9 mouse cellular contexts compared by ENCODE assay signal in the genomic region with DNA sequence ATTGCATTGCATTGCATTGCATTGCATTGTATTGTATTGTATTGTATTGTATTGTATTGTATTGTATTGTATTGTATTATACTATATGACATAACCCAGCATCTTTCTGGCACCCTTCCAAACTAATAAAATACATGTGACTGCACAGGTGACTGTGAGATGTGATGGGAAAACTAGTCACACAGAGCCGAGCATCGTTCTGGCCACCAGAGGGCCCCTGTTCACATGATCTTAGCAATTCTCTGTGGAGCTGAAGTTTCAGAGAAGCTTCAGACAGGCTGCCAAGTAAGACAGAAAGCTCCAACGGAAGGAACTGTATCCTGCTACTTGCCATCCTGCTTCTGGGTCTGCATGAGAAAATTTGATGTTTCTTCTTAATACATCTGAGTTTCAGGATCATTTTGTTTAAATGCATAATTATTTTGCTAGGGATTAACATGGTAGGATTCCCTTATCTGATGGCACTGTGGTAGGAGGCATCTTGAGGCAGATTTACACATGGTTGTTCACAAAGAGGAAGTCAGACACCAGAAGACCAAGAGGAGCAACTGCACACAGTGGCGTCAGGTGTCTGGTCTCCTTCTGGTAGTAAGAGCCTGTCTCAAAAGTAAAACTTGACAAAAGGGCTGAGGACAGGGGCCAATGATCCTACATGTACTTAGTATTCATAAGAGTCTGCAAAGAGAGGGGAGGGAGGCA.
DNase-seq lines count a peak whose midpoint lies in the region; ATAC-seq and TF ChIP-seq lines count a peak whose summit lies in the region.
"Had no signal": no experiment of that assay in that cellular context is flagged by ENCODE, and none has a peak within 500 bp of the region (broad histone marks: within the 10 kb centered on the region; RNA-seq: fewer than 3 reads in every experiment).

No protein-coding gene starts in this region.

- no peak overlapping the region for H3K9ac ChIP-seq in intestine, embryonic 14.5 days (ENCODE audit: low read length)
- no peak overlapping the region for H3K9ac ChIP-seq in intestine, embryonic 15.5 days
- H3K9ac ChIP-seq in MEL (ENCODE audit: control insufficient read depth, low read depth, low read length, poor library complexity, severe bottlenecking): no peak overlapping the region
- H3K9ac ChIP-seq in hindbrain, embryonic 14.5 days: no peak overlapping the region
- H3K9ac ChIP-seq: limb, embryonic 15.5 days had no signal

- H3K4me3 ChIP-seq in intestine, embryonic 14.5 days (ENCODE audit: low read depth, low read length): no peak overlapping the region
- H3K4me3 ChIP-seq in intestine, embryonic 15.5 days (replicated peaks): no peak overlapping the region
- no peak overlapping the region for H3K4me3 ChIP-seq in MEL (ENCODE audit: control insufficient read depth in 1 of 2, insufficient read depth in 1 of 2, low read depth in 2 of 2, low read length in 2 of 2)
- no peak overlapping the region for H3K4me3 ChIP-seq in cortical plate, adult 2 months (ENCODE audit: insufficient read depth, low read length)
- H3K4me3 ChIP-seq in hindbrain, embryonic 14.5 days (replicated peaks; ENCODE audit: low read length): no peak overlapping the region
- no peak overlapping the region for H3K4me3 ChIP-seq in heart, embryonic 10.5 days
- H3K4me3 ChIP-seq: limb, embryonic 15.5 days had no signal

- no peak for TF ChIP-seq POLR2A in MEL (IDR thresholded peaks at IDR 0.05; ENCODE audit: control insufficient read depth in 1 of 2, insufficient read depth in 1 of 2, low read depth in 1 of 2, low read length in 2 of 2, poor library complexity in 1 of 2)
- TF ChIP-seq POLR2A in cortical plate, adult 2 months (IDR thresholded peaks at IDR 0.05; ENCODE audit: extremely low read depth, insufficient read depth, low read length): no peak

- no peaks in the 10 kb centered on the region for H3K4me1 ChIP-seq in intestine, embryonic 14.5 days (replicated peaks; ENCODE audit: control insufficient read depth, insufficient read depth, low read length)
- H3K4me1 ChIP-seq in intestine, embryonic 15.5 days (replicated peaks): no peaks in the 10 kb centered on the region
- H3K4me1 ChIP-seq in MEL (ENCODE audit: control insufficient read depth in 1 of 2, insufficient read depth in 2 of 2, low read length in 2 of 2): no peaks in the 10 kb centered on the region
- H3K4me1 ChIP-seq in cortical plate, adult 2 months (ENCODE audit: control insufficient read depth, insufficient read depth, low read length): no peaks in the 10 kb centered on the region
- no peaks in the 10 kb centered on the region for H3K4me1 ChIP-seq in hindbrain, embryonic 14.5 days (replicated peaks; ENCODE audit: control insufficient read depth, insufficient read depth, low read length)
- no peaks in the 10 kb centered on the region for H3K4me1 ChIP-seq in heart, embryonic 10.5 days

- no peak overlapping the region for H3K27ac ChIP-seq in intestine, embryonic 14.5 days (ENCODE audit: low read depth)
- H3K27ac ChIP-seq in intestine, embryonic 15.5 days: no peak overlapping the region
- H3K27ac ChIP-seq in MEL (ENCODE audit: control insufficient read depth, low read depth, low read length): no peak overlapping the region
- H3K27ac ChIP-seq in cortical plate, adult 2 months (ENCODE audit: insufficient read depth, low read length): no peak overlapping the region
- H3K27ac ChIP-seq in hindbrain, embryonic 14.5 days: no peak overlapping the region
- no peak overlapping the region for H3K27ac ChIP-seq in heart, embryonic 10.5 days
- H3K27ac ChIP-seq: limb, embryonic 15.5 days had no signal

- H3K36me3 ChIP-seq in intestine, embryonic 14.5 days (ENCODE audit: control insufficient read depth, insufficient read depth, low read length): no peaks in the 10 kb centered on the region
- no peaks in the 10 kb centered on the region for H3K36me3 ChIP-seq in intestine, embryonic 15.5 days
- H3K36me3 ChIP-seq in MEL (ENCODE audit: control insufficient read depth in 1 of 2, insufficient read depth in 2 of 2, low read length in 2 of 2): no peaks in the 10 kb centered on the region
- H3K36me3 ChIP-seq in hindbrain, embryonic 14.5 days (replicated peaks; ENCODE audit: control insufficient read depth, insufficient read depth): no peaks in the 10 kb centered on the region
- H3K36me3 ChIP-seq in heart, embryonic 10.5 days: no peaks in the 10 kb centered on the region
- H3K36me3 ChIP-seq: limb, embryonic 15.5 days had no signal

- H3K79me2 ChIP-seq in MEL (ENCODE audit: control insufficient read depth, insufficient read depth, low read length, poor library complexity): no peaks in the 10 kb centered on the region

- no peak for ATAC-seq in intestine, embryonic 14.5 days (replicated peaks; ENCODE audit: low FRiP score, low TSS enrichment, low read depth)
- ATAC-seq in intestine, embryonic 15.5 days: no peak
- peak; percentile 35; the same call in 1 of the 2 replicates for ATAC-seq in hindbrain, embryonic 14.5 days (ENCODE audit: low FRiP score)

- H3K9me3 ChIP-seq in intestine, embryonic 14.5 days (ENCODE audit: control insufficient read depth, low read length): no peaks in the 10 kb centered on the region
- H3K9me3 ChIP-seq in intestine, embryonic 15.5 days: no peaks in the 10 kb centered on the region
- no peaks in the 10 kb centered on the region for H3K9me3 ChIP-seq in MEL (replicated peaks; ENCODE audit: insufficient read depth, low read length)
- H3K9me3 ChIP-seq in hindbrain, embryonic 14.5 days (ENCODE audit: control insufficient read depth, low read length): no peaks in the 10 kb centered on the region
- H3K9me3 ChIP-seq in heart, embryonic 10.5 days: no peaks in the 10 kb centered on the region
- H3K9me3 ChIP-seq: limb, embryonic 15.5 days had no signal

- no peak for TF ChIP-seq RAD21 in MEL (IDR thresholded peaks at IDR 0.05; ENCODE audit: low read depth, low read length)

- no peak overlapping the region for H3K4me2 ChIP-seq in intestine, embryonic 14.5 days (ENCODE audit: low read length)
- no peak overlapping the region for H3K4me2 ChIP-seq in intestine, embryonic 15.5 days (replicated peaks)
- no peak overlapping the region for H3K4me2 ChIP-seq in hindbrain, embryonic 14.5 days (replicated peaks)
- H3K4me2 ChIP-seq: limb, embryonic 15.5 days had no signal

- peak; percentile 66 for DNase-seq in intestine, embryonic 14.5 days (ENCODE audit: low spot score)
- peak; percentile 6 for DNase-seq in MEL (ENCODE audit: low read depth, low spot score)
- peak; percentile 66 for DNase-seq in hindbrain, embryonic 14.5 days (ENCODE audit: low spot score)
- peak; percentile 11 for DNase-seq in lung, adult 18-20 months
- peak; percentile 24 for DNase-seq in right cerebral cortex, postnatal 25 days
- no peak for DNase-seq in heart, embryonic 10.5 days (ENCODE audit: low spot score)

- H3K27me3 ChIP-seq in intestine, embryonic 14.5 days (replicated peaks; ENCODE audit: control insufficient read depth, insufficient read depth, low read length): 0 out of 2 replicates have a peak, but pooled peaks cover 10% of the 10 kb centered on the region
- H3K27me3 ChIP-seq in intestine, embryonic 15.5 days (replicated peaks): no peaks in the 10 kb centered on the region
- H3K27me3 ChIP-seq in MEL (ENCODE audit: control insufficient read depth in 1 of 2, insufficient read depth in 2 of 2, low read length in 2 of 2): no peaks in the 10 kb centered on the region
- H3K27me3 ChIP-seq in hindbrain, embryonic 14.5 days (ENCODE audit: control insufficient read depth, insufficient read depth, low read length): no peaks in the 10 kb centered on the region
- H3K27me3 ChIP-seq in heart, embryonic 10.5 days (ENCODE audit: insufficient read depth, poor library complexity, severe bottlenecking): no peaks in the 10 kb centered on the region
- H3K27me3 ChIP-seq: limb, embryonic 15.5 days had no signal

- peak in 2 of 3 experiments; percentile 22 to 33; a peak in 2 of 6 replicates for TF ChIP-seq CTCF in MEL (IDR thresholded peaks at IDR 0.05 in 2 of 3, conservative IDR thresholded peaks at IDR 0.05 in 1 of 3; ENCODE audit: control insufficient read depth in 1 of 3, insufficient read depth in 1 of 3, low read depth in 2 of 3, low read length in 3 of 3, poor library complexity in 1 of 3, severe bottlenecking in 1 of 3)
- TF ChIP-seq CTCF in cortical plate, adult 2 months (IDR thresholded peaks at IDR 0.05; ENCODE audit: extremely low read depth, insufficient read depth, low read length): peak; percentile 68

- WGBS in intestine, embryonic 14.5 days: 23% methylated on average over 4 of the region's 4 CpGs
- WGBS in intestine, embryonic 15.5 days: 18% methylated on average over 4 of the region's 4 CpGs
- 23% methylated on average over 4 of the region's 4 CpGs for WGBS in hindbrain, embryonic 14.5 days
- WGBS in heart, embryonic 10.5 days: 22% methylated on average over 4 of the region's 4 CpGs

- no peak for TF ChIP-seq EP300 in MEL (IDR thresholded peaks at IDR 0.05; ENCODE audit: low read depth in 1 of 2, low read length in 2 of 2)

TF ChIP-seq in MEL, 35 proteins besides CTCF, POLR2A, EP300 and RAD21:
- TF ChIP-seq USF1 (IDR thresholded peaks at IDR 0.05; ENCODE audit: low read depth, low read length) (no peak), MAZ (IDR thresholded peaks at IDR 0.05; ENCODE audit: low read depth, low read length) (no peak), BHLHE40 (IDR thresholded peaks at IDR 0.05; ENCODE audit: borderline replicate concordance, low read depth, low read length) (no peak), GABPA (IDR thresholded peaks at IDR 0.05; ENCODE audit: low read depth, low read length) (no peak), NRF1 (IDR thresholded peaks at IDR 0.05; ENCODE audit: insufficient read depth, low read depth, low read length, poor library complexity, severe bottlenecking) (no peak), TCF12 (IDR thresholded peaks at IDR 0.05; ENCODE audit: low read depth, low read length) (no peak), JUND (IDR thresholded peaks at IDR 0.05; ENCODE audit: low read depth, low read length) (no peak), ZMIZ1 (IDR thresholded peaks at IDR 0.05; ENCODE audit: low read depth, low read length) (no peak)
